Mouse (Mus musculus) adrenal gland, adult 18-20 months (tissue): ENCODE data around the gene Fkbpl. TPM values are rescaled to one million over a fixed set of nuclear protein-coding genes. Genes with fewer than 3 reads are reported as not detected.
A peak's percentile ranks its signal among the peaks of the same experiment; 100 is the strongest.

Experiments used
- DNase-seq, 2 experiments: peaks; one replicate each; pipeline ENCODE4 v3.0.0; 2021 to 2022; ENCODE audit warnings: low spot score in 2 of 2
- total RNA-seq, 2 experiments: library from RNA; stranded (reverse); gene quantifications; 1 replicate in 1 of 2; 2 replicates in 1 of 2; pipeline ENCODE4 v1.2.3; 2021

Gene Fkbpl
- total RNA-seq, 2 experiments from 2014 or later = 12.8 to 17.5 TPM

- no peak for DNase-seq
Measured at GRCm38 (mm10) chr17:34684253-34684893, 39.8 kb downstream of the Fkbpl start.

GRCm38 (mm10) chr17:34685120-34686110 is 40.9 kb downstream of the Fkbpl start:
- DNase-seq = no peak

GRCm38 (mm10) chr17:34688889-34689288 is 44.3 kb downstream of the Fkbpl start:
- no peak for DNase-seq

DNA sequence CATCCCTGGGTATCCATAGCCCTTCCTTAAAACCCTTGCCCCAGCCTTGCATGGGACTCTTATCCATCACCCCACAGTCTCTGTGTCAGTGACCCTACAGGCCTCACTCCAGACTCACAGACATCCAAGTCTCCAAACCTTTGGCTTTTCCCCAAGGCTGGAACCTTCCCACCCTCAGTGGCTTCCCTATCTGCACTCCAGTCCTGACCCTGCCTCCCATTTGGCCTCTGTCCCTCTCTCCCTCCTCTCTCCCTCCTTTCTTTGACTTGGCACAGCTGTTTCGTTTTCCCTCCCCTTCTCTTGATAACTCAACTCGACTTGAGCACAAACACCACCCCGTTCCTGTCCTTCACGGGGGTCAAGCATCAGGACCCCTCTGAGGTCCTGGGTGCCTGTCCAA is 45.9 kb downstream of the Fkbpl start:
- no peak for DNase-seq

DNA sequence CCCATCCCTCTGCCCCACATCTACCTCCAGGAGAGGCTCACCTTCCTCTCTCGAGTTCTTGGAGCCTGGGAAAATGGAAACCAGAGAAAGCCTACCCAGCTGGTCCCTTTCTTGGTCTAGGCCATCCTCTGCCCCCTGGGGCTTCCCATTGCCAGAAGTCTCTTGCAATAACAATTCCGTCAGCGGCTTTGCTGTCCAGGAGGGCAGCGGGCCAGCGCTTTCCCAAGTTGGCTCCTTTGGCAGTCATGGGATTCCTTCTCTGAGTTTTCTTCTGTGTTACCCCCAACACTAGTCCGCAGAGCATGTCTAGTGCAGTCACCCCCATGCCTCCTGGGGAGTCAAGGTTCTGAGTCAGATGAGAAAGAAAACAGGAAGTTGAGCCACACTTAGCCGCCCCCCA is 48.3 kb downstream of the Fkbpl start:
- peak in 1 of 2 experiments; percentile 62 for DNase-seq

Other genes starting within 250 kb of the Fkbpl start
- 1 to 10 TPM; 2.4 to 3.7 TPM for gene BC051142, start 245.9 kb upstream of the Fkbpl start, total RNA-seq
- gene Btnl4, start 167.4 kb upstream of the Fkbpl start, total RNA-seq = not detected
- gene Btnl6, start 127.4 kb upstream of the Fkbpl start, total RNA-seq = not detected
- 10 to 100 TPM; 26.2 to 31.5 TPM for gene Notch4, start 80.5 kb upstream of the Fkbpl start, total RNA-seq
- gene Gpsm3, start 55.0 kb upstream of the Fkbpl start, total RNA-seq = 1 to 10 TPM; 4.8 to 7.3 TPM
- 10 to 100 TPM; 32.4 to 40.9 TPM for gene Pbx2, start 53.5 kb upstream of the Fkbpl start, total RNA-seq
- gene Ager, start 46.9 kb upstream of the Fkbpl start, total RNA-seq = under 1 TPM; 0.73 to 0.86 TPM
- gene Rnf5, start 41.1 kb upstream of the Fkbpl start, total RNA-seq = 10 to 100 TPM; 71.8 to 86.7 TPM
- gene Agpat1, start 40.5 kb upstream of the Fkbpl start, total RNA-seq = 100 to 1,000 TPM; 106 to 112 TPM
- gene Egfl8, start 28.8 kb upstream of the Fkbpl start, total RNA-seq = 1 to 10 TPM; 1.9 to 3.9 TPM
- gene Ppt2, start 16.3 kb upstream of the Fkbpl start, total RNA-seq = 10 to 100 TPM; 56.9 to 71.5 TPM
- 10 to 100 TPM; 10.4 to 17.9 TPM for gene Prrt1, start 15.2 kb upstream of the Fkbpl start, total RNA-seq
- gene Atf6b, start 2.4 kb downstream of the Fkbpl start, total RNA-seq = 10 to 100 TPM; 46.5 to 48.6 TPM
- gene Tnxb, start 25.8 kb downstream of the Fkbpl start, total RNA-seq = 10 to 100 TPM; 19.8 to 25.2 TPM
- 100 to 1,000 TPM in 1 of 2 experiments, 10 to 100 TPM in 1; 99.1 to 174 TPM for gene C4b, start 99.1 kb downstream of the Fkbpl start, total RNA-seq
- over 10,000 TPM in 1 of 2 experiments, 1,000 to 10,000 TPM in 1; 3,976 to 16,190 TPM for gene Cyp21a1, start 159.8 kb downstream of the Fkbpl start, total RNA-seq
- gene Stk19, start 192.2 kb downstream of the Fkbpl start, total RNA-seq = 10 to 100 TPM; 54.2 to 62.5 TPM
- gene Dxo, start 192.3 kb downstream of the Fkbpl start, total RNA-seq = 10 to 100 TPM; 75.5 to 82.1 TPM
- gene Skiv2l, start 205.4 kb downstream of the Fkbpl start, total RNA-seq = 10 to 100 TPM; 60.8 to 65.9 TPM
- gene Nelfe, start 205.6 kb downstream of the Fkbpl start, total RNA-seq = 10 to 100 TPM; 46.1 to 54.5 TPM
- gene Cfb, start 217.8 kb downstream of the Fkbpl start, total RNA-seq = 10 to 100 TPM; 14.6 to 38.9 TPM
- gene Zbtb12, start 234.7 kb downstream of the Fkbpl start, total RNA-seq = 10 to 100 TPM in 1 of 2 experiments, 1 to 10 TPM in 1; 9.9 to 12.4 TPM
- under 1 TPM in 1 of 2 experiments, not detected in 1; 0.19 TPM for gene Gm20547, start 237.3 kb downstream of the Fkbpl start, total RNA-seq